Comparison of ENCODE assay signal across 7 mouse cellular contexts in the genomic region with DNA sequence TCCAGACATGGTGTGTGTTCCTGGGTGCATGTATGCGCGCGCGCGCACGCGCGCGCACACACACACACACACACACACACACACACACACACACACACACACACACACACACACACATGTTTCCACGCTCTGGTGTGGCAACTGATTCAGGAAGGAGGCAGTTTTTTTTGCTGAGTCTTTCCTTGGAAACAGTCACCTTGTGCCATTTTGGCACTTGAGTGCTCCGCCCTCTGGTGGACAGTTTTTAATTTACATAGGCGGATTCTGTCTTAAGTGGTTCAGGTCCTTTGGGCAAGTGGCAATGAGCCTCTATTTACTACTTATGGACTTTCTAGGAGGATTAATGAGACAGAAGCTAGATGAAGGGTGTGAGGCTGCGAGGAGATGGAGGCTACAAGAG.
DNase-seq lines count a peak whose midpoint lies in the region; ATAC-seq and TF ChIP-seq lines count a peak whose summit lies in the region.

No protein-coding gene starts in this region.

- H3K27me3 ChIP-seq in thymus, adult 2 months (ENCODE audit: control insufficient read depth, insufficient read depth, low read length) = no peaks in the 10 kb centered on the region
- H3K27me3 ChIP-seq in embryonic facial prominence, embryonic 12.5 days = no peaks in the 10 kb centered on the region
- no peaks in the 10 kb centered on the region for H3K27me3 ChIP-seq in liver, postnatal 0 days (ENCODE audit: insufficient read depth, low read length)

- H3K9ac ChIP-seq in embryonic facial prominence, embryonic 12.5 days = no peak overlapping the region
- H3K9ac ChIP-seq in liver, postnatal 0 days (replicated peaks) = no peak overlapping the region

- no peak for TF ChIP-seq CTCF in thymus, adult 2 months (IDR thresholded peaks at IDR 0.05; ENCODE audit: borderline replicate concordance, control insufficient read depth, extremely low read depth, insufficient read depth, low read length, poor library complexity)
- TF ChIP-seq CTCF in liver, postnatal 0 days (IDR thresholded peaks at IDR 0.05; ENCODE audit: low read depth) = peak; percentile 80

- TF ChIP-seq POLR2A in thymus, adult 2 months (IDR thresholded peaks at IDR 0.05; ENCODE audit: control insufficient read depth, extremely low read depth, insufficient read depth, low read length, poor library complexity) = no peak

- H3K4me3 ChIP-seq in thymus, adult 2 months (ENCODE audit: control insufficient read depth, insufficient read depth, low read length) = no peak overlapping the region
- no peak overlapping the region for H3K4me3 ChIP-seq in embryonic facial prominence, embryonic 12.5 days
- no peak overlapping the region for H3K4me3 ChIP-seq in liver, postnatal 0 days (ENCODE audit: low read depth, low read length)

- no peaks in the 10 kb centered on the region; the same call in 1 of the 2 replicates for H3K36me3 ChIP-seq in thymus, adult 2 months (ENCODE audit: control insufficient read depth, insufficient read depth, low read length)
- peaks cover 43% of the 10 kb centered on the region for H3K36me3 ChIP-seq in embryonic facial prominence, embryonic 12.5 days
- peaks cover 3% of the 10 kb centered on the region; the same call in 1 of the 2 replicates for H3K36me3 ChIP-seq in liver, postnatal 0 days (replicated peaks; ENCODE audit: insufficient read depth, low read length)

- 78% methylated on average over 13 of the region's 13 CpGs for WGBS in thymus, adult 2 months
- WGBS in embryonic facial prominence, embryonic 12.5 days = 75% methylated on average over 13 of the region's 13 CpGs
- 69% methylated on average over 12 of the region's 13 CpGs for WGBS in liver, postnatal 0 days (ENCODE audit: insufficient replicate concordance)

- TF ChIP-seq EP300 in liver, postnatal 0 days (IDR thresholded peaks at IDR 0.05; ENCODE audit: low read depth) = no peak

- peak; percentile 65 for DNase-seq in thymus, adult 2 months
- no peak for DNase-seq in thymus, adult 18-20 months
- peak; percentile 94 for DNase-seq in brain, adult 2 months (ENCODE audit: low read depth, low spot score)
- peak; percentile 78 for DNase-seq in hindlimb bud, embryonic 11.5 days (ENCODE audit: extremely low spot score, low read depth, low spot score)
- DNase-seq in liver, postnatal 0 days = peak; percentile 46
- DNase-seq in retina, postnatal 1 day = peak; percentile 85

- no peaks in the 10 kb centered on the region for H3K9me3 ChIP-seq in embryonic facial prominence, embryonic 12.5 days
- no peaks in the 10 kb centered on the region for H3K9me3 ChIP-seq in liver, postnatal 0 days (ENCODE audit: low read length)

- ATAC-seq in embryonic facial prominence, embryonic 12.5 days (ENCODE audit: insufficient number of reproducible peaks, insufficient read depth, low FRiP score, low TSS enrichment) = no peak
- ATAC-seq in liver, postnatal 0 days = 0 out of 2 replicates have a peak, but pooled peaks have one; percentile 22

- peaks cover 5% of the 10 kb centered on the region for H3K4me1 ChIP-seq in thymus, adult 2 months (replicated peaks; ENCODE audit: control insufficient read depth, insufficient read depth, low read length)
- H3K4me1 ChIP-seq in embryonic facial prominence, embryonic 12.5 days = peaks cover 39% of the 10 kb centered on the region
- H3K4me1 ChIP-seq in liver, postnatal 0 days (ENCODE audit: insufficient read depth) = peaks cover 2% of the 10 kb centered on the region; the same call in 1 of the 2 replicates

- H3K27ac ChIP-seq in thymus, adult 2 months (ENCODE audit: control insufficient read depth, insufficient read depth, low read length) = no peak overlapping the region
- peak overlapping the region; percentile 51; the same call in 1 of the 2 replicates for H3K27ac ChIP-seq in embryonic facial prominence, embryonic 12.5 days
- H3K27ac ChIP-seq in liver, postnatal 0 days (ENCODE audit: low read depth) = no peak overlapping the region

- H3K4me2 ChIP-seq in embryonic facial prominence, embryonic 12.5 days (replicated peaks) = no peak overlapping the region
- H3K4me2 ChIP-seq in liver, postnatal 0 days (ENCODE audit: low read depth, low read length) = no peak overlapping the region

Comparison
In these comparisons a context has a peak if more than half of its experiments do, and no peak if none do; other contexts are left out.
1. DNase-seq: peak in thymus, adult 2 months (single experiment), brain, adult 2 months (single experiment), hindlimb bud, embryonic 11.5 days (single experiment), liver, postnatal 0 days (single experiment) and retina, postnatal 1 day (single experiment); none in thymus, adult 18-20 months (0 of 2).